Mouse (Mus musculus): ENCODE data around the gene Cpn1.

- no peak for TF ChIP-seq CTCF (IDR thresholded peaks at IDR 0.05; ENCODE audit: low read depth)
- TF ChIP-seq EP300 (optimal IDR thresholded peaks at IDR 0.05) = no peak
These were observed 37.1 kb downstream of the Cpn1 start for GRCm38 (mm10) chr19:43949111-43949810.
